In genomic region chr6:90680401-90680800, GRCm38 (mm10) we compare ENCODE assay signal across 13 mouse cellular contexts.
"Had no signal": no experiment of that assay in that cellular context is flagged by ENCODE, and none has a peak within 500 bp of the region (broad histone marks: within the 10 kb centered on the region; RNA-seq: fewer than 3 reads in every experiment).

No protein-coding gene starts in this region.

- DNase-seq: liver; lung, embryonic 14.5 days; right cerebral cortex, postnatal 14 days; thymus, adult 2 months; thymus, postnatal 25 days had no signal

- ATAC-seq: intestine, embryonic 16.5 days; midbrain, embryonic 16.5 days had no signal

- H3K4me2 ChIP-seq: kidney, embryonic 15.5 days; limb, embryonic 12.5 days; lung, embryonic 14.5 days; midbrain, embryonic 12.5 days; stomach, embryonic 15.5 days had no signal

- H3K9me3 ChIP-seq: kidney, embryonic 15.5 days; limb, embryonic 12.5 days; midbrain, embryonic 12.5 days; stomach, embryonic 15.5 days had no signal

- H3K27ac ChIP-seq: kidney, embryonic 15.5 days; layer of hippocampus, adult 2 months; limb, embryonic 12.5 days; liver, embryonic 14.5 days; midbrain, embryonic 12.5 days; stomach, embryonic 15.5 days had no signal

- H3K4me1 ChIP-seq: midbrain, embryonic 12.5 days had no signal

- H3K4me3 ChIP-seq: kidney, embryonic 15.5 days; layer of hippocampus, adult 2 months; limb, embryonic 12.5 days; midbrain, embryonic 12.5 days; stomach, embryonic 15.5 days had no signal

- H3K9ac ChIP-seq: kidney, embryonic 15.5 days; limb, embryonic 12.5 days; liver, embryonic 14.5 days; lung, embryonic 14.5 days; midbrain, embryonic 12.5 days; stomach, embryonic 15.5 days had no signal

- H3K27me3 ChIP-seq: kidney, embryonic 15.5 days; limb, embryonic 12.5 days; midbrain, embryonic 12.5 days; stomach, embryonic 15.5 days had no signal
